Mouse (Mus musculus): Measurements from ENCODE around the gene Pirt.

The Pirt gene

GRCm38 (mm10) chr11:66911811-66912210 lies at the start of gene Pirt:
TSS of gene Pirt (plus strand) at chr11:66911981.
- DNase-seq (ENCODE audit: low read depth, low spot score): no peak

DNA sequence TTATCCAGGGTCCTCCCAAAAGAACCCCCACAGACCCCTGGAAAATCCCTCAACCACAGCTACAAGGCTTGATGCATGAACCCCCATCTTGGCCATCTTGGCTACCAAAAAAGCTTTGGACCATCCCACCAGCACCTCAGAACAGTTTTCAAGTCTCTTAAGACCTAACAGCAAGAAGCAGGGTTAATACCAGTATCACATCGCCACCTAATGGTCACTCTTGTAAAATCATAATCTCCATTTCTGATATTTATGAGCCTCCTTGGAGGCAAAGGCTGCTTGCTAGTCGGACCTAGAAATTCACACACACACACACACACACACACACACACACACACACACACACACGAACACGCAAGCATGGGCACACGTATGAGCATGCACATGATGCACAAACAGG lies 40.1 kb upstream of the Pirt start:
- DNase-seq (ENCODE audit: low read depth, low spot score): peak; percentile 42

DNA sequence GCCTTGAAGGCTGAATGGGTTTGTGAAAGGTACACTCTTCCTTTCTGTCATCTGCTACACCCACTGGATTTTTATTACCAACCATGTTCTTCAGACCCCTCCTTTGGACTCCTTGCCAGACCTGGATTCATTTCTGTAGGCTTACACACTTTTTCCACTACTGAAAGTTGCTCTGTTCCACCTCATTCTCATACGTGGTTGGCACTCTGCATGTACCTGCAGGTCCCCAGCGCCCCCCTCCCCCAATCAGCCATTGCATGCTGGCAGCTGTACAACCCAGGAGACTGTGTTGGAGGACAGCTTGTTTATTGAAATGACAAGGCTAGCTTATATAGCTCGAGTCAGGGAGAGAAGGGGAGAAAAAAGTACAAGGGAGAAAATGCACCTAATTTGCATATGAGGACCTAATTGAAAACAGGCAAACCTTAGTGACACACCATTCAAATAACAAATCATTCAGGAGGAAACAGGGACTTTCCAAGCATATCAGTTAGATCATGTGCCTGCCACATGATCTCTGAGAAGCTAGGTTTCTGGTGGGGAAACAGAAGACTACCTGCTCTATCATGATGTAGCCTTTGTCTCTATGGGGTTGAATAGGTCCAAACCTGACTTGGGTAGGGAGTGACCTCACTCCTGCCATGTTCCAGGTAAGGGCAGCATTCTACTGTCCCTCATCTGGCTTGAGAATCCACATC lies 38.9 kb upstream of the Pirt start:
- no peak for DNase-seq (ENCODE audit: low read depth, low spot score)

DNA sequence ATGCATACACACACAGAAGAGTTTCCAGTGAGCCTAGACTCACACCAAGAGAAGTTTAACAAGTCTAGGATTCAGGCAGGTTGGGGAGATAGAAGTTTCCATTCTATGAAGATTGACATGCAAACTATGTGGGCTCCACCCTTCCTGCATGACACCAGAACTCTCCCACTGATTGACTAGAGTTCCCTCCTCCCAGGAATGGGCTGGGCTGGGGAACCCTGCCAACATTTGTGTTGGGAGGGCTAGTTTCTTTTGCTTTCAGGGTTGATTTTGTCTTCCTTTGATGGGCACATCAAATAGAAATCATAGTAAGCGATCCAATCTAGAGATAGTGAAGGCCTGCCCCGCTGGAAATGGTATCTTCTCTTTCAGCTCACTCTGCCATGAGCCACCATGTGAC lies 30.5 kb upstream of the Pirt start:
- no peak for DNase-seq (ENCODE audit: low read depth, low spot score)

DNA sequence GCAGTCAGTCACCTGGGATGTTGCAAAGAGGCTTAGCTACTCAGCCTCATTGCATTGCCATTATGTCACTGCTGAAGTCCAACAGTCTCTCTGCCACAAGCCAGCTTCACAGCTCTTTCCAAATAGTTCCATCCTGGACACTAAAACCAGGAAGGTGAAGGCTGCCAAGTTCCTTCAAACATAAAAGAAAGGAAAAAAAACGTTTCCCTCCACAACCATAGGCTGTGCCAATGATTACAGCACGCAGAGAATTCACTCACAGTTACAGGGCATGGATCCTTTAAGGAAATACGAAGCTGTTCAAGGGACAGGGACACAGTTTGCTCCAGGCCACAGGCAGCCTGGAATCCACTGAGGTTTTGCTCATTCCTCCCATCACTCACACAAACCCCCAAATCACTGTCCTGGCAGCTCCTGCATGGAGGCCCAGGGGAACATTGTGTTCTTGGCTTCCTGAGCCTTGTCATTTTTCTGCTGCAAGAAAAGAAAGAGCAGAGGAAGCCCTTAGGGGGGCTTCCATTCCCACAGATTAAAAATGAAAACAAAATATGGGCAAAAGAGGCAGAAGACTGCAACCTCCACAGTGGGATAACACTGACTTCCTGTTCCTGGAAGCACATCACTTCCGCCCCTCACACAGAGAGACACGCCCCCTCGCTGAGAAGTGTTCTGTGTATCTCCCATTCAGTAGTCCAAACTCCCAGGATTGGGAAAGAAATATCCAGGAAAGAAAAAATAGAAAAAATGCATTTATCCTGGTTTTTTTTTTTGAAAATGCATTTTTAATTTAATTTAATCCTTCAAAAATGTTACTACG lies 29.3 kb upstream of the Pirt start:
- DNase-seq (ENCODE audit: low read depth, low spot score): no peak

DNA sequence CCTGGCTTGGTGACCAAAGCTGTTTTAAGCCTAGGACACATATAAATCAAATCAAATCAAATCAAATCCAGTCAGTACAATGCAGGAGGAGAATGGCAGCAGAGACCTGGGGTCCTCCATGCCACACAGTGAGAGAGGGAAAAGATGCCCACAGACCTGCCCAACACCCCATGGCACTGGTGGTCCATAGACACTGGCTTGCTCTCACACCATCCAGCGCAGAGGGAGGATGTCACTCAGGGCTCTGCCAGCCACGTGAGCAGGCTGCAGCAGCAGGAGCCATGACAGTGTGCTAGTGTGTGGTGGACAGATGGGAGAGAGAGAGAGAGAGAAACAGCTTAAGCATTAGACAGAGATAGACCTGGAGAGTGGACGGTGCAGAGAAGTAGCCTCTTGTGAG lies 19.2 kb upstream of the Pirt start:
- no peak for DNase-seq (ENCODE audit: low read depth, low spot score)

- DNase-seq (ENCODE audit: low read depth, low spot score): no peak
These were observed 13.0 kb upstream of the Pirt start for GRCm38 (mm10) chr11:66898747-66899146.

GRCm38 (mm10) chr11:66899426-66899825 lies 12.4 kb upstream of the Pirt start:
- DNase-seq (ENCODE audit: low read depth, low spot score): peak; percentile 26

- no peak for DNase-seq (ENCODE audit: low read depth, low spot score)
These were observed 9.0 kb upstream of the Pirt start for GRCm38 (mm10) chr11:66902801-66903200.

GRCm38 (mm10) chr11:66905617-66906384 lies 6.0 kb upstream of the Pirt start:
- peak; percentile 52 for DNase-seq (ENCODE audit: low read depth, low spot score)

GRCm38 (mm10) chr11:66912531-66913458 lies 1.0 kb downstream of the Pirt start:
- no peak for DNase-seq (ENCODE audit: low read depth, low spot score)

DNA sequence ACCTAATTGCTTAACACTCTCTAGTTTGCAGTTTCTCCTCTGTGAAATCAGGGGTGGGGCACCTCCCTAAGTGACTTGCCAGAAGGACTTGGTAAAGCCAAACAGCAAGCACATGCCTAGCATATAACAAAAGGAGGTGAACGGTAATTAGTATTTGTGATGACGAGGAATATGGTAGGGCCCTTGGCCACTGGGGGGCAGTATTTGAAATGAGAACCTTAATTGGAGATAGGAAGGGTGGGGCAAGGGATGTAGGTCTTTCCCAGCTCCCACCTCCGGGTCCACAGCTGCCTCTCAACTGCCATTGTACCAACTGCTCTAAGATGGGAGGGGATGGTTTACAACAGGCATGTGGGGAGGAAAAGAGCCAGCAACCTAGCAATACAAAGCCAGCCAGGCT lies 2.5 kb downstream of the Pirt start:
- no peak for DNase-seq (ENCODE audit: low read depth, low spot score)

GRCm38 (mm10) chr11:66920012-66920411 lies 8.2 kb downstream of the Pirt start:
- DNase-seq (ENCODE audit: low read depth, low spot score): no peak

DNA sequence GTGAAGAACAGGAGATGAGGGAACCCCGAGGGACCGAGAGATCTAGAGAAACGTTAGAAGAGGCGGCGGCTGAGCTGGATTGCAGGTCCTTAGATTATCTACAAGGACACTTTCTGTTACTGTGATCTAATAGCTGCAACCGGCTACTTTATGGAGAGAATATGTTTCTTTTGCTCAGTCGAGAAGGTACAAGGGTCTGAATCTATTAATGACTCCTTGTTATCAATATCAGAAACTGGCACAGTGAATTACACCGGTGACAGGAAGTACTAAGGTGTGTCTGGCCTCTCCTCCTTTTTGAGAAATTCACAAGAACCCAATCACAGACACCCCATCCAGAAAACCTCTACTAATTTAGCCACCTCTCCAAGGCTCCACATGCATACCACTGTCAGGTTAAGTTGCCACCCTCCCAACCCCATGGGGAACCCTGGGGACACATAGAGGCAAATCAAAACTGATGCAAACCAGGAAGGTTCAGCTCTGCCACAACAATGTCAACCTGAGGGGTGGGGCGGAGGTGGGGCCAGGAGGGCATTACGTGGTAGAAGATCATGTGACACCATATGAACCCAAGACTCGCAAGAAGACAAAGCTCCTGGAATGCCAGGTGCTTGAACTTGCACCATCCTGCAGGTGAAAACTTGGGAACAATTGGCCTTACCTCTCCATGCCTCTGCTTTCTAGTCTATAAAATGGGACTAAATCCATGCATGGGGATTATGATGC lies 12.5 kb downstream of the Pirt start:
- no peak for DNase-seq (ENCODE audit: low read depth, low spot score)

- DNase-seq (ENCODE audit: low read depth, low spot score): no peak
These were observed 16.5 kb downstream of the Pirt start for GRCm38 (mm10) chr11:66928311-66928710.

DNA sequence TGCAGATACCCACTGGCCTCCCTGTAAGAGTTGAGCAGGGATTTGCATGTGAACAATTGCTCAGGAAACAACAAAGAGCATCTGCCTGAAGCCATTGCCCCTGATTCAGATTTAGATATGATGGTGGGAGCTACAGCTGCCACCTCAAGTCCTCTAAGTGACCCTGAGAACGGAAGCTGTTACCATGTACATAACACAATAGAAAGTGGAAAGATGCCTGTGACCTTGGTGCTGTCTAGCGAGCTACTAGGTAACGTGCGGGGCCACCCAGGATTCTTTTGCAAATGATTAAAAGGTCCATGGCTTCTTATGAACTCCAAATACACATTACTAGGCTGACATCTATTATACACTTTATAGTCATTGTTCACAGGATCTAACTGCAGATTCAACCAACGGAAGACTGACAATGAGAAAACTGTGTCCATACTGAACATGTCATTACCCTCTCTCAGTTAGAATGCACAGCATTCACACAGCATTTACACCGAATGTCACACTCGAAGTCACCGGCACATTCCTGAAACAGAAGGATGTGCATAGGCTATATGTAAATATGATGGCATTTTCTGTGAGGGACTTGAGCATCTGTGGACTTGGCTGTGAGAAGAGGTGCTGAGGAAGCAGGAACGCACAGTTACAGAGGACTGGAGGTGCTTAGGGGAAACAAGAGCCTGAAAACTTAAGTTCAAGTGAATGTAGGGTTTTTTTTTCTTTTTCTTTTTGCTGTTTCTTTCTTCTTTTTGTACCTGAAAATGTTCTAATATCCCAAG lies 21.2 kb downstream of the Pirt start:
- no peak for DNase-seq (ENCODE audit: low read depth, low spot score)

DNA sequence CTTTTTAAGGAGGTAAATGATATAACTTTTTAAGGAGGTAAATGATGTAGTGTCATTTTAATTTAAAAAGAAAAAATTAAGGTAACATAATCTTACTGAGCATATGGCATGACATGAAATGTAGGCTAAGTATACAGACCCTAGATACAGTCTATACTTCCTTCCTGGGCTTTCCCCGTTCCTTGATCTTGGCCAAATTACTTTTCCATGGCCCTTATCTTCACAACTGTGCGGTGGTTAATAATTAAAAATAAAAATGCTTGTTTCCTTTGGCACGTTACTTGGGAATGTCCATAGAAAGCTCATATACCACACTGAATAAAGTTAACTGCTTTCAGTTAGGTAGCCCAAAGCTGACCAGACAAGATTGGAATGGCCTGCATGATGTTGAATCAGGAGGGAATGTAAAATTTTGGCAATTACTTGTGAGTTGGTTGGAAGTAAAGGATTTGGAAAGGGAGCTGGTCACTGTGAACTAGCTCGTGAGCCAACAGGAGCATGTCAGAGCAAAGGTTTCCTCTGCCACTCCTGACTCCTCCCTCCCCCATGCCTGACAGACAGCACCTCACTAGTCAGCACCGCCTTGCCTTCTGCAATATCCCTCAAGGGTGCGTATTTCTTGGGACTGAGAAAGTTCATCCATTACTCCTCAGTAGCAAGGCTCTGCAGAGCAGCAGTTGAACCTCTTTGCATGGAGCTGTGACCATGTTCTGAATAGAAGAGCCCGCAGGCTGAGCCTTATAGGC lies 22.8 kb downstream of the Pirt start:
- DNase-seq (ENCODE audit: low read depth, low spot score): no peak

DNA sequence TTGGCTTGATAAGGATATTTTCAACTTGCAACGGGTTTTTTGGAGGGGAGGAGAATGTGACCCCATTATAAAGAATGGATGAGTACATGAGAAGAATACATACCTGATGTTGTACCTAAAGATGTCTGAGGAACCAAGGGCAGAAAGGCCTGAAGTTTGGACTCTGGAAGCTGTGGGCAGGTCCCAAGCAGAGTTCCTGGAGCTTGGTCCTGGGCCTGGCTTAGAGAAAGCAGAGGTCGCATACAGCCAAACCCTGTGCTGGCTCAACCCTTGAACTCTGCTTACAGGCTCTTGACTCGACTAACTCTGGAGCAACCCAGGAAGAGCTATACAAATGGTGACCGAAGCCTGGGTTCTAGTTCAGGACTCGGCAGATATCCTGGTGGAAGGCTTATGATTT lies 30.2 kb downstream of the Pirt start:
- DNase-seq (ENCODE audit: low read depth, low spot score): no peak

- DNase-seq (ENCODE audit: low read depth, low spot score): no peak
These were observed 33.5 kb downstream of the Pirt start for GRCm38 (mm10) chr11:66945224-66945767.

Data from telencephalon, adult 2 months (tissue).